Mouse (Mus musculus) urinary bladder, postnatal 4 days (tissue): Measurements from ENCODE around the gene Ift81.
A peak's percentile ranks its signal among the peaks of the same experiment; 100 is the strongest.
"Not testable (repeated sequence)": the region's sequence is repeated elsewhere in the genome, so short reads cannot be mapped to it uniquely, and the experiment has no call there.

Source experiments
- DNase-seq, 2 experiments: peaks; one replicate each; pipeline ENCODE4 v3.0.0; 2021 to 2022; ENCODE audit warnings: low spot score in 2 of 2

Ift81 gene

GRCm38 (mm10) chr5:122613908-122614732 is at the start of gene Ift81:
Ift81 (minus strand) TSS chr5:122614518.
- peak; percentile 89 to 97 for DNase-seq

DNA sequence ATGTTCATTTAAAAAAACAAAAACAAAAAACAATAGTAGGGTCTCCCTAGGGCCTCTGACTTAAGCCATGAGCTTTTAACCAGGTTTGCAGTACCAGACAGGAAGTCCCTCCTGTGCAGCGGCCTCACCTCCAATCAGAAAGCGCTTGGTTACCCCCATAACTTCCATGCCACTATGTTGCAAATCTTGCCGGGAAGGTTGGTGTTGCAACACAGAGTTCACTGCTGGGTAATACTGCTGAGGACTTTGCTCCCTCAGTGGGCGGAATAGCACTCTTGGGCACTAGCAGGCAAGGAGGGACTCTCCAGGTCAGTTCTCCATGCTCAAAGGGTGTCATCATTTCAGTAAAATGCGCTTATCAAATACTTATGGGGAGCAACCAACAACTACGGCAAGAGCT is 48.2 kb upstream of the Ift81 start:
- DNase-seq = no peak

GRCm38 (mm10) chr5:122656808-122657207 is 42.5 kb upstream of the Ift81 start:
- no peak for DNase-seq

GRCm38 (mm10) chr5:122654268-122654573 is 39.9 kb upstream of the Ift81 start:
- no peak for DNase-seq

- no peak for DNase-seq
Measured at GRCm38 (mm10) chr5:122653446-122654267, 39.3 kb upstream of the Ift81 start.

DNA sequence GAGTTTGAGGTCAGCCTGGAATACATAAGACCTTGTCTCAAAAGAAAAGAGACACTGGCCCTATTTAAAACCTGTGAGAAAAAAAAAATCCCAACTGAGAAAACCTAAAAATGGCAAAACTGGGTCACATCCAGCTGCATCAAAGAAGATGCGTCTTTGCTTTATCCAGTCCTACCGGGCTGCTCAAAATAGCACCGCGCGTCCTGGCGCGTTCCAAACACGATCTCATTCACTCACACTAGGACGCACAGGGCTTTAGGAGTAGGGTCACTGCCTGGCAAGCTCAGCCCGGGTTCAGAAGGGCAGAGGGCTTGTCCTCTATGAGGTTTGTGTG is 38.8 kb upstream of the Ift81 start:
- DNase-seq = no peak

DNA sequence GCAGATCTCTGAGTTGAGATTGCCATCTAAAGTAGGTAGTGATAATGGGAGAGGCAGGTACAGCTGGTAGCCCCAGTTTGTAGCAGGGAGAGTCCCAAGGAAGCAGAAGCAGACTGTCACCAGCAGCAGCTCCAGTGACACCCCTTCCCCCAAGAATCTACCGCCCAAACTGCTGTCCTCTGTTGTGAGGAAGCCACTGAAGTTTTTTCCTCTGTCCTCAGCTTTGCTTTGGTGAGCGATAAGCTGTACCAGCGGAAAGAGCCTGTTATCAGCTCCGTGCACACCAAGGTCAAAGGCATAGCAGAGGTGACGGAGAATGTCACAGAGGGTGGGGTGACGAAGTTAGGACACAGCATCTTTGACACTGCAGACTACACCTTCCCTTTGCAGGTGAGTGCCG is 38.2 kb upstream of the Ift81 start:
- no peak for DNase-seq

DNA sequence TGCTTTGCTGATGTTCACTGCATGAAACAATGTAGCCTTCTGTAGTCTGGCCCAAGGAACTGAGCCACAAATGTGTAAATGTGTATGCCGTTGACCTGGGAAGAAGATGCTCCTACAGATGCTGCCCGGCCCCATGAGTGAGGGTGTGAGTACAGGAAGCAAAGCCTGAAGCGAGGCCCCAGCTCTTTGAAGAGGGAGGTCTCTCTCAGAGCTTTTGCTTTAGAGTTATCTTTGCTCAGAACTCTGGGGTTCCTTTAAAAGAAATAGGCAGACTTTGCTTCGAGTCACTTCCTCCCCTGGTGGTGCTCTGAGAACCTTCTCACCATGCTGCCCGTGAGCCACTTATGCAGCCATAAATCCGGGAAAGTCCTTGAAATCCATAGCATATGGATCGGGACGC is 35.8 kb upstream of the Ift81 start:
- no peak for DNase-seq

DNA sequence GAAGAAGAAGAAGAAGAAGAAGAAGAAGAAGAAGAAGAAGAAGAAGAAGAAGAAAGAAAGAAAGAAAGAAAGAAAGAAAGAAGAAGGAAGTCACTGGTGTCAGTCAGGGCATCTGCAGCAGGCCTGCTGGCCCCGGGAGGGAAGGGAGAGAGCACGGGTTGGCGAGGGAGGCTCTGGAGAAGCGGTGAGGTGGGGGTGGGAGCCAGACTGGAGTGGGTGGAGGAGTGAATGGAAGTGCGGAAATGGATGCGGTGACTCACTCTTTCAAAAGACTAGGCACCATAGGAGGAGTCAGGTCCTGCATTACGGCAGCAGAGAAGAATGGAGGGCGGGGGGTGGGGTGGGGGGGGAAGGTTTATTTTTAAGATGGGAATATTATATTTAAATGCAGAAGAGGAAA is 34.9 kb upstream of the Ift81 start:
- no peak for DNase-seq

DNA sequence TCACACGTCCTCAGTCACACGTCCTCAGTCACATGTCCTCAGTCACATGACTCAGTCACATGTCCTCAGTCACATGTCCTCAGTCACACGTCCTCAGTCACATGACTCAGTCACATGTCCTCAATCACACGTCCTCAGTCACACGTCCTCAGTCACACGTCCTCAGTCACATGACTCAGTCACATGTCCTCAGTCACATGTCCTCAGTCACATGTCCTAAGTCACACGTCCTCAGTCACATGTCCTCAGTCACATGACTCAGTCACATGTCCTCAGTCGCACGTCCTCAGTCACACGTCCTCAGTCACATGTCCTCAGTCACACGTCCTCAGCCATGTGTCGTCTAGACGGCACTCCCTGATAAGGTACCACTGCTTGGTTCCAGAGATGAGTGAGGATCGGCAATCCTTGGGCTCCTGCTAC is 33.6 kb upstream of the Ift81 start:
- not testable (repeated sequence) for DNase-seq

- no peak for DNase-seq
Measured at GRCm38 (mm10) chr5:122647256-122647924, 33.1 kb upstream of the Ift81 start.

GRCm38 (mm10) chr5:122646050-122646449 is 31.7 kb upstream of the Ift81 start:
- DNase-seq = no peak

DNA sequence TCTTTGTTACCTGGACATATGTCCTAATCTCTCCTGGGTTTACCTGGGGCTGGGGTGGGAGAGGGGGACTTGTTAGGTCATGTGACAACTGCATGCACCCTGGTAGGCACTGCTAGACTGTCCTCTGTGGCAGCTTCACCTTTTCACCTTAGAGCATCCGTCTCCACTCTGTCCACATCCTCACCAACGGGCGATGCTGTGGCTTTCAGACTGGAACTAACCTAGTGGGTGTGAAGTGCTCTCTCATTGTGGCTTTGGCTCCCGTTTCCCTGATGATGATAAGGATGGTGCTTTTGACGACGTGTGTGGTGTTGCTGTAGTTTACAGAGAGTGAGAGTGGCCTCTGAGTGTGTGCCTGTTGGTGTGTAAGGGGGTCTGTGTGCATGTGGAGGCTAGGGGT is 31.0 kb upstream of the Ift81 start:
- DNase-seq = no peak

GRCm38 (mm10) chr5:122644111-122644607 is 29.8 kb upstream of the Ift81 start:
- no peak for DNase-seq

DNA sequence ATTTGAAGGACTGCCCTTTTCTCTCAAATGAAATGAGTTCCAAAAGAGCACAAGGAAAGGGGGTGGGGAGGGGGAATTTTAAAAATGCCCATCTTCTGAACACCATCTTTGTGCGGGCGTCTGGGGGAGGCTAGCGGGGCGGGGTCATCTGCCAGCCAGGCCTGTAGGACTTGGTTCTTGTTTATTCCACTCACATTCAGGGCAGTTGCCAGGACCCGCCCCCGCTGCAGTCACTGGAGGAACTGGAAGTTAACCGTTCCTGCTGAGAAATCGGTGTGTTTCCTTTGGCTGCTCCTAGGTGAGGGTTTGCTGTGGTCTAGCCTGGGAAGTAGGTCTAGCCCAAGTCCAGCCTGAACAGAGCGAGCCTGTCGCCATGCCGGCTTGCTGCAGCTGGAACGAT is 29.4 kb upstream of the Ift81 start, which contains the start of gene P2rx7:
P2rx7 (plus strand) TSS at position 211 of the 400 bp plus-strand sequence.
- DNase-seq = peak; percentile 54 to 71

- DNase-seq = no peak
Measured at GRCm38 (mm10) chr5:122639986-122640385, 25.7 kb upstream of the Ift81 start.

DNA sequence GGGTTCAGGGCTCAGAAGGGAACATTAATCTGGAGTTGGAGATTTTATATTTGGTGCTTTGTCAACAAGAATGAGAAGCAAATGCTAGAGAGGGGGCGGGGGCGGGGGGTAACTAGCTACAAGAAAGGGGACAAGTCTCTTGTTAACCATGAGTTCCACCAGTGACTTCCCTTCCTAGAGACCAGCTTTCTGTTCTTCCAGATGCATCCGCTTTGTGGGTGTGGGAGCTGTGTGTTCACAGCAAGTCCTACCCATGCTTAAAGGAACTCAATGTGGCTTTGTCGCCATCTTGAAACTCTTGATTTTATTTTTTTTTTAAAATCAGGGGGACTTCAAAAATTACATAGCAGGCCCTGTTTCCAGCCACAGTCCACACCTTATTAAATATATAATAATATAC is 25.2 kb upstream of the Ift81 start:
- no peak for DNase-seq

DNA sequence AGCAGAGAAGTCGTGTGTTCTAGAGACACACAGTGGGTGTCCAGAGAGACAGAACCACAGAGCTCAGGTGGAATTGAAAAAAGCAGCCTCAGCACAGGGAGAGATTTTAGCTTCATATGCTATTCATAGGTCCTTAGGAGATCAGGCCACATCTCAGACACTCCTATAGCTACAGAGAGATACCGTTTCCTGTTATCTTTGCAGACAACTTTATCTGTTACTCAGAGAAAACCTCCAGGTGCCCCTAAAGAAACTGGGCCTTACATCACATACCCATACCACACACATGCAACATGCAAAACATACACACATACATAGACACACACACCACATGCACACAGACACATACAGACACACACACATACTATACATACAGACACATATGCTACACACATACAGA is 24.0 kb upstream of the Ift81 start:
- DNase-seq = no peak

GRCm38 (mm10) chr5:122636958-122637357 is 22.6 kb upstream of the Ift81 start:
- DNase-seq = no peak

GRCm38 (mm10) chr5:122636308-122636707 is 22.0 kb upstream of the Ift81 start:
- DNase-seq = no peak

DNA sequence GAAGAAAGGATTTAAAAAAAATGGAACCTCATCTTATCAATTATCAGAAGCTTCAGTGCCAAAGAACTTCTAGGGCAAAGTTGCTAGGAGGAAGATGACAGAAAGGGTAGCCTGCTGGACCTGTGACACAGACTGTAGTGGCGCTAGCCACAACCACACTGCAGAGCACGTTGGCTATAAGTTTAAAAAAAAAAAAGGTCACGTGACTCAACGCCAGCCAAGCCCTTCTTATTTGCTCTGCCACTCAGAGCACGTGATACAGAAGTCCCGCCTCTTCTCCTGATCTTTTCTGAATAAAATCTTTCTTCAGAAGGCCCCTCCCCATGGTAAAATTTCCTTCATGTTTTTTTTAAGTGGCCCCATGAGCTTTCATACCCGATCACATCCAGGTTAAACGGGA is 20.9 kb upstream of the Ift81 start:
- no peak for DNase-seq

DNA sequence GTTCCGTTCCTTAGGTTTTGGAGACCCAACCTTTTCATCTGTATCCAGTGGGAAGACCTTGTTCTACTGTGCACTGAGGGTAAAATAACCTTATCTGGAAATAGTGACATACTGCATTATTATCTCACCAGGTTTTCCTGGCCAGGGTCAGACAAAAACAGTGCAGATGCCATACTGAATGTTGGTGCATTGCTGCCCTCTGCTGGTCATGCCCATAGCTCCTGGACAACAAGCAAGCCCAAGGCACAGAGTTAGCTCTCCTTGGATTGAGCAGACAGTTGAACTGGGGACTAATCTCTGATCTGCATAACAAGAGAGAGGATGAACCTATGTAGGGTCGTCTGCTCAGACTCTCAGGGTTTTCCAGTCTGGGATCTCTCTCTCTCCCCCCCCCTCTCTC is 12.9 kb upstream of the Ift81 start:
- DNase-seq = peak; percentile 75 to 87
